Mouse (Mus musculus): Measurements from ENCODE around the gene Lpar1. TPM values are rescaled to one million over a fixed set of nuclear protein-coding genes. Genes with fewer than 3 reads are reported as not detected.

The Lpar1 gene
- polyA plus RNA-seq, 1 experiment from 2014 or later = 206 TPM

- peak overlapping the region; percentile 84 for H3K9ac ChIP-seq (replicated peaks; ENCODE audit: low read length)
- H3K27ac ChIP-seq (replicated peaks; ENCODE audit: low read depth, low read length) = peak overlapping the region; percentile 86
- H3K4me1 ChIP-seq (ENCODE audit: control insufficient read depth, insufficient read depth, low read length) = no peaks in the 10 kb centered on the region; the same call in 1 of the 2 replicates
- H3K9me3 ChIP-seq (replicated peaks; ENCODE audit: control insufficient read depth, low read length) = no peaks in the 10 kb centered on the region
- DNase-seq (ENCODE audit: low spot score) = peak; percentile 88
- H3K4me3 ChIP-seq (ENCODE audit: low read depth, low read length) = peak overlapping the region; percentile 63
- under 1% methylated on average over 71 of the region's 71 CpGs for WGBS
- no peaks in the 10 kb centered on the region for H3K36me3 ChIP-seq (replicated peaks; ENCODE audit: control insufficient read depth, insufficient read depth, low read depth, low read length)
- no peaks in the 10 kb centered on the region for H3K27me3 ChIP-seq (ENCODE audit: control insufficient read depth, insufficient read depth, low read length)
- ATAC-seq (replicated peaks; ENCODE audit: insufficient number of reproducible peaks, low FRiP score, low TSS enrichment, low read depth) = peak; percentile 79
- peak overlapping the region; percentile 72 for H3K4me2 ChIP-seq (ENCODE audit: low read depth, low read length)
Observed at GRCm38 (mm10) chr4:58552731-58553630, 717 bp downstream of the Lpar1 start.

DNA sequence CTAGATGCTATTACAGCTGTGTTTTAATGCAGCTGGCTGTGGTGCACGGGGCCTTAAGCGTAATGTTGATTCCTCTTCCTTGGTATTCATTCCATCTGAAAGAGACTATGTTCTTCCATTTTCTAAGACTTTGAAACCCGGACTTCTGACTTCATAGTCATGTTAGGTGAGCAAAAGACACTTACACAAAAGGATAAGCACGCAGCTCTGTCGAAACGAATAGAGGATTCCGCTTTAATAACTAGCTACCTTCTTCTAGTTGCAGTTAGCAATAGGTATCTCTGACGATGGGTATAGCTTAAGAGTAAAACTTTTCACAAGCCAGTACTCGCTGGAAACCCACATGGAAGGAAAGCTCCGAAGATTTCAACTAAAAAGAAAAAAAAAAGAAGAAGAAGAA lies 1.5 kb downstream of the Lpar1 start:
- no peaks in the 10 kb centered on the region; the same call in 1 of the 2 replicates for H3K4me1 ChIP-seq (ENCODE audit: control insufficient read depth, insufficient read depth, low read length)

DNA sequence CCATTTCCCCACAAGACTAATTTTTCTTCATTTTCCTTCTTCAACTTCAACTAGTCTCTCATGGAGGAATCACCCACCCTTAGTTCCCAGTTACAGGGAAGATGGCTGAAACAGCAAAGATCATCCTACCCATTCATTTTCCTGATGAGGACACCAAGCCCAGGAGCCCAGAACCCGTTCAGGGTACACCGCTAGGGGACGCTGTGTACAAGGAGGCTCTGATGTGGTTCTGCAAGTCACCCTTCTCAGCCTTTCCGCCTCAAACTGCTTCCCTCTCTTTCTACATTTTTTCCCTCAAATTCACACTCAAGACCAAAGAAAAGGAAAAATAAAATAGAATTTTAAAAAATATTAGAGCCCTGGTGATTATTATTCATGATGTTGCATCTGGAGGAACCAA lies 1.9 kb downstream of the Lpar1 start:
- 3% methylated on average over 4 of the region's 4 CpGs for WGBS
- Histone ChIP-seq H3K4me1 (ENCODE audit: control insufficient read depth, insufficient read depth, low read length) (no peaks in the 10 kb centered on the region; the same call in 1 of the 2 replicates), H3K9me3 (replicated peaks; ENCODE audit: control insufficient read depth, low read length) (no peaks in the 10 kb centered on the region), H3K27me3 (ENCODE audit: control insufficient read depth, insufficient read depth, low read length) (no peaks in the 10 kb centered on the region), H3K36me3 (replicated peaks; ENCODE audit: control insufficient read depth, insufficient read depth, low read depth, low read length) (no peaks in the 10 kb centered on the region), H3K4me2 (ENCODE audit: low read depth, low read length) (peak overlapping the region; percentile 72), H3K27ac (replicated peaks; ENCODE audit: low read depth, low read length) (no peak overlapping the region; the same call in 1 of the 2 replicates), H3K4me3 (ENCODE audit: low read depth, low read length) (peak overlapping the region; percentile 63), H3K9ac (replicated peaks; ENCODE audit: low read length) (peak overlapping the region; percentile 84)
- DNase-seq (ENCODE audit: low spot score) (peak; percentile 93), ATAC-seq (replicated peaks; ENCODE audit: insufficient number of reproducible peaks, low FRiP score, low TSS enrichment, low read depth) (no peak)

More for the DNA sequence above, 1.5 kb downstream of the Lpar1 start:
- H3K36me3 ChIP-seq (replicated peaks; ENCODE audit: control insufficient read depth, insufficient read depth, low read depth, low read length) = no peaks in the 10 kb centered on the region
- peak overlapping the region; percentile 84 for H3K9ac ChIP-seq (replicated peaks; ENCODE audit: low read length)
- peak overlapping the region; percentile 86 for H3K27ac ChIP-seq (replicated peaks; ENCODE audit: low read depth, low read length)
- peak overlapping the region; percentile 72 for H3K4me2 ChIP-seq (ENCODE audit: low read depth, low read length)
- ATAC-seq (replicated peaks; ENCODE audit: insufficient number of reproducible peaks, low FRiP score, low TSS enrichment, low read depth) (no peak), DNase-seq (ENCODE audit: low spot score) (peak; percentile 37)
- 3% methylated on average over 10 of the region's 10 CpGs for WGBS
- H3K27me3 ChIP-seq (ENCODE audit: control insufficient read depth, insufficient read depth, low read length) = no peaks in the 10 kb centered on the region
- H3K9me3 ChIP-seq (replicated peaks; ENCODE audit: control insufficient read depth, low read length) = no peaks in the 10 kb centered on the region
- H3K4me3 ChIP-seq (ENCODE audit: low read depth, low read length) = peak overlapping the region; percentile 63

DNA sequence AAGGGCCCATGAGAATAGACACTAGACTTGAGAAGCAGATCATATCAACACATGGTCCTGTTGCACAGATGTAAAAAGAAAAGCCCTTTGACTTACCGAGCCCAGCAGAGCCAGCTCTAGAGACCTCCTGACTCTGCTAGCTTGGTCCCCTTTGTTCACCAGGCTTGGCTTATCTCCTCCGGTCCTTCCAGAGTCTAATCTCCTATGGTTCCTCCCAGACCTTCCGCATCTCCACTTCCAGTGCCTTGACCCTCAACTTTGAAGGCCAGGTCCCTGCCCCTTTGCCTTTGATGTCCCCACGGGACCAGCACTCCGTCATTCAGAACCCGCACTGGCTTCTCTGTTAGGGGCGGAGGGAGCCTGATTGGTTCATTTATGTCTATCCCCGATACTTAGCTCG lies 6.0 kb downstream of the Lpar1 start:
- Histone ChIP-seq H3K4me2 (ENCODE audit: low read depth, low read length) (peak overlapping the region; percentile 10; the same call in 1 of the 2 replicates), H3K9ac (replicated peaks; ENCODE audit: low read length) (no peak overlapping the region), H3K9me3 (replicated peaks; ENCODE audit: control insufficient read depth, low read length) (no peaks in the 10 kb centered on the region), H3K36me3 (replicated peaks; ENCODE audit: control insufficient read depth, insufficient read depth, low read depth, low read length) (no peaks in the 10 kb centered on the region), H3K4me1 (ENCODE audit: control insufficient read depth, insufficient read depth, low read length) (no peaks in the 10 kb centered on the region; the same call in none of the 2 replicates), H3K27me3 (ENCODE audit: control insufficient read depth, insufficient read depth, low read length) (no peaks in the 10 kb centered on the region), H3K4me3 (ENCODE audit: low read depth, low read length) (no peak overlapping the region), H3K27ac (replicated peaks; ENCODE audit: low read depth, low read length) (no peak overlapping the region)
- ATAC-seq (replicated peaks; ENCODE audit: insufficient number of reproducible peaks, low FRiP score, low TSS enrichment, low read depth) (no peak), DNase-seq (ENCODE audit: low spot score) (no peak)
- 35% methylated on average over 9 of the region's 9 CpGs for WGBS

DNA sequence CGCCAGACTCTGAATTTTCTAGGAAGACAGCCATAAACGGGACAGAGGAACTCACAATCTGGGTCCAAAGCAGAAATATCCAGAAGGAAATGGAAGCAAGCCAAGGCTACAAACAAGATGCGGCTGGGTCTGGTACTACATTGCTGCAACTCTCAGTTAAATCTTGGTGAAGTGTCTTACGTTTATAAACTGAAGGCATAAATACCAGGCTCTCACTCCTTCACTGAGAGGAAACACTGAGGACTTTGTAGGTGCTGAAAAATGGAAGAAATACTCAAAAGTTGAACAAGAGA lies 6.5 kb downstream of the Lpar1 start:
- 71% methylated on average over 4 of the region's 4 CpGs for WGBS
- H3K27ac ChIP-seq (replicated peaks; ENCODE audit: low read depth, low read length) = no peak overlapping the region

DNA sequence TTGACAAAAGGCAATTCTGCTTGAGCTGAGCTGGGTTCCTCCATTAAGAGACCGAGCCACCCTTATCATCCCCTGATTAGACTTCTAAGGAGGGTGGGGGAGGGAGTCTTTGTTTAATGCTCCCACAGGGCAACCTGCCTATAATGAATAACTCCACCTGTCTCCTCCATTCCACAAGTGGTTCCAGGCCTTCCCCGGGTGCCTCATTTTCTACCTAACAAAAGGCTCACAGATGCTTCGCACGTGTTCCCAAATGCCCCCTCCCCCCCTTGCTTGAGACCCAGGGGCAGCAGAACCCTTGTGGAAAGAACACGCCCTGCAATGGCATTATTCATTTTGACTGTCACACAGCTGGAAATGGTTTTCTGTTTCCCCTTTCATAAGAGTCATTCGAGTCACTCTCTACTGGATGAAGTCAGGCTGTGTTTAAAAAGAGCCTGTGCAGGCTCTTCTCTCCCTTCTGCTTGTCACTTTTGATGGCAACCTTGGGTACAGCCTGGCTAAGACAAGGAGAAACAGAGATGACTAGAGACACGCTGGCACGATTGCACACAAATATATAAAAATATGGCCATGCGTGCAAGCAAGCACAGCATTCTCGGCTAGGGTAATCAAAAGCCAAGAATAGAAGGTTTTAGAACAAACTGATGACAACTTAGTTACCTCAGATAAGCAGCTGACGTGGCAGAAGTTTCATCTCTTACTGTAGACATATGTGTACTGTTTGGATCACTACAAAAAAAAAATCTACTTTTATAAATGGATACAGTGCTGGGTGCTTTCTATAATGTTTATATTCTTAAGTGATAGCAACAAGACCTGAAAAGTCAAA lies 7.0 kb downstream of the Lpar1 start:
- no peak overlapping the region for H3K4me3 ChIP-seq (ENCODE audit: low read depth, low read length)
- H3K9me3 ChIP-seq (replicated peaks; ENCODE audit: control insufficient read depth, low read length) = no peaks in the 10 kb centered on the region
- no peak overlapping the region for H3K27ac ChIP-seq (replicated peaks; ENCODE audit: low read depth, low read length)
- no peaks in the 10 kb centered on the region for H3K27me3 ChIP-seq (ENCODE audit: control insufficient read depth, insufficient read depth, low read length)
- H3K4me1 ChIP-seq (ENCODE audit: control insufficient read depth, insufficient read depth, low read length) = no peaks in the 10 kb centered on the region; the same call in none of the 2 replicates
- no peak overlapping the region for H3K4me2 ChIP-seq (ENCODE audit: low read depth, low read length)
- H3K36me3 ChIP-seq (replicated peaks; ENCODE audit: control insufficient read depth, insufficient read depth, low read depth, low read length) = no peaks in the 10 kb centered on the region
- H3K9ac ChIP-seq (replicated peaks; ENCODE audit: low read length) = no peak overlapping the region
- WGBS = 25% methylated on average over 11 of the region's 11 CpGs
- peak; percentile 75 for ATAC-seq (replicated peaks; ENCODE audit: insufficient number of reproducible peaks, low FRiP score, low TSS enrichment, low read depth)
- DNase-seq (ENCODE audit: low spot score) = peak; percentile 94

More for the DNA sequence above, 6.5 kb downstream of the Lpar1 start:
- Histone ChIP-seq H3K4me2 (ENCODE audit: low read depth, low read length) (no peak overlapping the region), H3K9me3 (replicated peaks; ENCODE audit: control insufficient read depth, low read length) (no peaks in the 10 kb centered on the region), H3K9ac (replicated peaks; ENCODE audit: low read length) (no peak overlapping the region), H3K4me1 (ENCODE audit: control insufficient read depth, insufficient read depth, low read length) (no peaks in the 10 kb centered on the region; the same call in none of the 2 replicates), H3K36me3 (replicated peaks; ENCODE audit: control insufficient read depth, insufficient read depth, low read depth, low read length) (no peaks in the 10 kb centered on the region), H3K27me3 (ENCODE audit: control insufficient read depth, insufficient read depth, low read length) (no peaks in the 10 kb centered on the region), H3K4me3 (ENCODE audit: low read depth, low read length) (no peak overlapping the region)
- DNase-seq (ENCODE audit: low spot score) (no peak), ATAC-seq (replicated peaks; ENCODE audit: insufficient number of reproducible peaks, low FRiP score, low TSS enrichment, low read depth) (no peak)

GRCm38 (mm10) chr4:58545888-58546432 lies 7.7 kb downstream of the Lpar1 start:
- 21% methylated on average over 9 of the region's 9 CpGs for WGBS
- Histone ChIP-seq H3K4me1 (ENCODE audit: control insufficient read depth, insufficient read depth, low read length) (no peaks in the 10 kb centered on the region; the same call in none of the 2 replicates), H3K27me3 (ENCODE audit: control insufficient read depth, insufficient read depth, low read length) (no peaks in the 10 kb centered on the region), H3K9ac (replicated peaks; ENCODE audit: low read length) (no peak overlapping the region), H3K36me3 (replicated peaks; ENCODE audit: control insufficient read depth, insufficient read depth, low read depth, low read length) (no peaks in the 10 kb centered on the region), H3K4me2 (ENCODE audit: low read depth, low read length) (no peak overlapping the region), H3K4me3 (ENCODE audit: low read depth, low read length) (no peak overlapping the region), H3K27ac (replicated peaks; ENCODE audit: low read depth, low read length) (no peak overlapping the region), H3K9me3 (replicated peaks; ENCODE audit: control insufficient read depth, low read length) (no peaks in the 10 kb centered on the region)
- 0 out of 2 replicates have a peak, but pooled peaks have one; percentile 19 for ATAC-seq (replicated peaks; ENCODE audit: insufficient number of reproducible peaks, low FRiP score, low TSS enrichment, low read depth)
- peak; percentile 53 for DNase-seq (ENCODE audit: low spot score)

All from embryonic facial prominence, embryonic 11.5 days (tissue).